Mouse (Mus musculus) layer of hippocampus, adult 9-10 months (tissue): Measurements from ENCODE around the gene Gm20517.
"Not testable (repeated sequence)": the region's sequence is repeated elsewhere in the genome, so short reads cannot be mapped to it uniquely, and the experiment has no call there.

ENCODE experiments used
- DNase-seq: peaks from one replicate; pipeline ENCODE4 v3.0.0; 2022; ENCODE audit warnings: low spot score

Gm20517 gene

DNA sequence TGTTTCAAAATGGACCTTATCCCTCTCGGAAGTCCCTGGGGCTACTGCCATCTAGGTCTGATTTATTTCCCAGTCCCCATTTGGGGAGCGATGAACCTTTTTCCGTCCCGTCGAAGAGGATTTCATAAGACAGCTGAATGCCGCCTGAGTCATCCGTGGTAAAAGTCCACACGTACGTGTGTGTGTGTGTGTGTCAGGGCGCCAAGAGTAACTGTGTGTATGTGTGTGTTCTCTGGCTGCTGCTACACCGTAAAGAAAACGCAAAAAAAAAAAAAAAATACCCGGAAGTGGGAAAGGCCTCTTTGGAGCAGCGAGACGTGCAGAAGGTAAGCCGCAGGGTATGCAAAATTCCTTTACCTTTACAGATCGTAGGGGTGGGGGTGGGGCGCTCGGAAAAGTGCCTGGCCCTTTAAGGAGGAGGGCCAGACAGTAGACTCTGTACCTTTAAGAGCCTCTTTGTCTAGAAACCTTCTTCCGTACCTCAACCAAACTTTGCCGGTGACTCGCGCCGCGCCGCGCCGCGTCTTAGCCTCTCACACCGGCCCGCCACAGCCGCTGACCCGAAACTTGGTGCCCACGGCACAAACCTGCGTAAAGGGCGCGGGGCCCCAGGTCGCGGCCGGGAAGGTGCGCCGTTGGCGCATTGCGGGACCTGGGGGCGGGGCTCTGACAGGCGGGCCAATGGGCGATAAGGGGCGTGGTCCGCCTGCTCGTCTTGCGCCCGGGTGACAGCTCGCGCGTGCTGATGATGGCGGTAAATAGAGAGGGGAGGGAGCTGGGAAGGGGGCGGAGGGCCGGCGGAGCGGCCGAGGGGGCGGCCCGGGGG lies 17.7 kb downstream of the Gm20517 start:
- peak; percentile 84 for DNase-seq

DNA sequence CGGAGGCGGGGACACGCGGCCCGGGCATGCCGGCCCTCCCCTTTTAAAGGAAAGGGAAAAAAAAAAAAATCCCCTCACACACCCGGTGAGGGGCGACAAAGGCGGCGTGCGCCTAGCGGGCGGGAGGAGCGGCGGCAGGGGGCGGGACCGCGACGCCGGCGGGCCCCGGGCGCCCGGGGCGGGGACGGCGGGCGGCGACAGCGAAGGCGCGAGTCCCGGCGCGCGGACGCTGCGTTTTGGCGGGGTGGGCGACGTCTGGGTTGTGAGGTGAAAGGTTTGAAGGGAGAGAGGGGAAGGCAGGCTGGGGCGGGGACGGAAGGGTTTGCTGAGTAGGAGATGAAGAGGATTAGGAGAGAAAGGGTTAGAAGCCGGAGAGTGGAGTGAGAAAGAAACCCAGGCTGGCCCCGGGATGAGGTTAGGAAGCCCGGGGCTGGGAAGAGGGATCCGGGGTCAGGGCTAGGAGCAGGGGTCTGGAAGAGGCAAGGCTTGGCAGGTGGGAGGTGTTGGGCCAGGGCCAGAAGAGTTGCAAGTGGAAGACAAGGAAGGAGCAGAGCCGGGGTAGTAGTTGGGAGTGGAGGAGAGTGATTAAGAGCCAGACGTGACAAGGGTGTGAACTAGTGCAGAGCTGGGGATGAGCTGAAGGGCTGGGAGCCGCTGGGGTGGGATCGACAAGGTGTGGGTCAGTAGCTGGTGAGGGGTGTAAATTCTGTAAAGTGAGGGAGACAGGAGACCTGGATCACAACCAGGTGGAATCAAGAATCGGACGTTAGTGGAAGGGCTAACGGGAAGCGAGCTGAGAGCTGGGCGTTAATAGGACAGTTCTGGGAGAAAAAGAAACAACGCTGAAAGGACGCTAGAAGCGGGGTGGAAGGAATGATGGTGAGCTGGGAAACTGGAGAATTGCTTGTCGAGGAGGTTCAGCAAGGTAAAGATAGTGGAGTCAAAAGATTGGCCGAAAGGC lies 18.6 kb downstream of the Gm20517 start:
- no peak for DNase-seq

DNA sequence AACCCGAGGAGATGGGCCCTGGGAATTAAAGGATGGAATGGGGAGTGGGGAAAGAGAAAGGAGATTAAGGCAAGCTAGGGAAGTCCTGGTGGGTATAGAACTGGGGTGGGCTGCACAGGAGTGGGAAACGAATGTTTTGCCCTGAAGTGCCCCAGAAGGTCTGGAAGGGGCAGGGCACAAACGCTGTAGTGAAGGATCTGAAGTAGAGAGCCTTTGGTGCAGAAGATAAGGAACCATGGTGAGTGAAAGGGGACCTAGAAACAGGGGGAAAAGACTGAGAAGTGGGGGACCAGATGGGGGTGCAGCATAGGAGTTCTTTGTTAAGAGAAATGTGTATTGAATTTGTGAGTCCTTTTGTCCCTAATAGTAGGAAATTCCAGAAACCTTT lies 19.3 kb downstream of the Gm20517 start, which contains the start of gene Usp49:
Gene Usp49 (plus strand): TSS at position 13 of the 388 bp plus-strand sequence.
- no peak for DNase-seq

DNA sequence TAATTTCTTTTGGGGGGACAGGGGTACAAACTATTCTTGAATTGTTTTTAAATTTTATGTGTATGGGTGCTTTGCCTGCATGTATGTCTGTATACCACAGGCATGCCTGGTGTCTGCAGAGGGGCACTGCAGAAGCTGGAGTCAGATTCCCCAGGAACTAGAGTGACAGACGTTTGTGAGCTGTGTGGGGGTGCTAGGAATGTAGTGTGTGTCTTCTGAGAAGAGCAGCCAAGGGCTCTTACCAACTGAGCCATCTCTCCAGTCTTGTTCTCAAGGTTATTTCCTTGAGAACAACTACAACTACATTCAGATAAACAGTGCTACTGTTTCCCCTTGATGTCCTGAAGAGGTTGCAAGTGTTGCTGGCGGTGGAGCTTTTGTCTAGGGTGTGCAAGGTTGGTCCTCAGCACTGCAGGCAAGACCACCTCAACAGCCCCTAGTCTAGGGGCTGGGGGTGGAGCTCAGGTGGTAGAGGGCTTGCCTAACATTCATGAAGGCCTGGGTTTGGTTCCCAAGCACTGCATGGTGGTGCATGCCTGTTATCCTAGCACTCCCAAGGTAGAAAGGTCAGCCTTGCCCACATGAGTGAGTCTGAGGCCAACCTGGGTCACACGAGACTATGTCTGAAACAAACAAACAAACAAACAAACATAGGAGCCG lies 20.9 kb downstream of the Gm20517 start:
- DNase-seq = no peak

DNA sequence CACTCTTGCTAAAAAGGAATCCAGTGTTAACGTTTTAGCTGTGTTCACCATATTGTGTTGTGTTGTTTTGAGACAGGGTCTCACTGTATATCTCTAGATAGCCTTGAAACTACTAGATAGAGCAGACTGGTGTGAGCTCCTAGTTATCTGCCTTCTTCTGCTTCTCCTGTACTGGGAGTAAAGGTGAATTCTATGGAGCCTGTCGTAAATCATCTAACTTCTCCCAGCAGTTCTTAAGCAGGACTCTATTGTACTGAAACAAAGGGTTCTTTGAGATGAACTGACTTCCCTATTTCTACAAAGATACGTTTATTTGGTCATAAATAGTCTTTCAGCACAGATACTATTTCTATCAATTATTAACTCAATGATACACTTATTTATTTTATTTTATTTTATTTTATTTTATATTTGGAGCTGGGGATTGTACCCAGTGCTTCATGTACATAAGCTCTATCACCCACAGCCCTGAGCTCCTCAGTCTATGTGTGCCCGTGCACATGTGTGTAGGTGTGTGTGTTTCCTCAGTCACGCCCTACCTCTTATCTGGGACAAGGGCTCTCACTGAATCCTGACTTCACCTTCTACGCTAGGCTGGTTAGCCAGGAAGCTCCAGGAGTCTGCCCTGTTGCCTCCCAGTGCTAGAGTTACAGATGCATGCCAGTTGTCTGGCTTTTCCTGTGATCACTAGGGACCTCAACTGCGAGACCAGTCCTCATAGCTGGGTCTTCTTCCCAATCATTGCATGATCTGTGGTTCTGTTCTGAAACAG lies 22.8 kb downstream of the Gm20517 start:
- no peak for DNase-seq

DNA sequence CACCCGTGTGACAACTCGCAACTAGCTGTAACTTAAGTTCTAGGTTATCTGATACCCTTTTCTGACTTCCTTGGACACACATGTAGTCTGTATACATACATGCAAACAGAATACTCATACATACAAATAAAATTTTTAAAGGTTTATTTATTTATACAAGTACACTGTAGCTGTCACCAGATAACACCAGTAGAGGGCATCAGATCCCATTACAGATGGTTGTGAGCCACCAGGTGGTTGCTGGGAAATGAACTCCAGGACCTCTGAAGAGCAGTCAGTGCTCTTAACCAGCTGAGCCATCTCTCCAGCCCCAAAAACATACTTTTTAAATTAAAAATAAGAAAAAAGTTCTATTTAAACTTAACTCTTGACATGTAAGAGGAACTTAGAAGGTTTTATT lies 31.6 kb downstream of the Gm20517 start:
- no peak for DNase-seq

DNA sequence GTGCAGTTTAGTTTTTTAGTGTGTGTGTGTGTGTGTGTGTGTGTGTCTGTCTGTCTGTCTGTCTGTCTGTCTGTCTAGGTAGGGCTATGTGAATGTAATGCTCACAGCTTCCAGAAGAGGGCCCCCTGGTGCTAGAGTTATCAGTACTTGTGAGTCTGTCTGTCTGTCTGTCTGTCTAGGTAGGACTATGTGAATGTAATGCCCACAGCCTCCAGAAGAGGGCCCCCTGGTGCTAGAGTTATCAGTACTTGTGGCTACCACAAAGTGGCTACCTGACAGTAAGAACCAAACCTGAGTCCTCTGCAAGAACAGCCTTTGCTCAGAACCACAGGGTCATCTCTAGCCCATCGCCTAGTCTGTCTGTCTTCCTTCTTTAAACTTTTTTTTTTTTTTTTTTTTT lies 35.3 kb downstream of the Gm20517 start:
- DNase-seq = peak; percentile 66

DNA sequence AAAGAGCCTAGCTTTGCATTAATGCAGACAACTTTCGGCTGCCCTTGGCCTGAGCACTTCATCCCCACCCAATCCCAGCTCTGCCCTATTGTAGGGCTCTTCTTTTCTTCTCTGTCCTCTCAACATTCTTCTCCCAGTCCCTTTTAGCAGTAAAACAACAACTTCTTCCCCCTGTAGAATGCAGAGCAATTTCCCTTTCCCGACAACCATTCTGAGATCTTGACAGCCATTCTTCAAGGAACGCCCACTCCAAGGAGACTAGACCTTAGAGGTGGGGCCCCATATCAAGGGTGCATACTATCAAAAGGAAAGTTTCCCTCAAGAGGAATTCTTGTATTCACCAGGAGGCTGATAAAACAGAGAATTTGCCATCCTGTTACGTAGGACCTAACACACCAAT lies 37.6 kb downstream of the Gm20517 start:
- DNase-seq = no peak

DNA sequence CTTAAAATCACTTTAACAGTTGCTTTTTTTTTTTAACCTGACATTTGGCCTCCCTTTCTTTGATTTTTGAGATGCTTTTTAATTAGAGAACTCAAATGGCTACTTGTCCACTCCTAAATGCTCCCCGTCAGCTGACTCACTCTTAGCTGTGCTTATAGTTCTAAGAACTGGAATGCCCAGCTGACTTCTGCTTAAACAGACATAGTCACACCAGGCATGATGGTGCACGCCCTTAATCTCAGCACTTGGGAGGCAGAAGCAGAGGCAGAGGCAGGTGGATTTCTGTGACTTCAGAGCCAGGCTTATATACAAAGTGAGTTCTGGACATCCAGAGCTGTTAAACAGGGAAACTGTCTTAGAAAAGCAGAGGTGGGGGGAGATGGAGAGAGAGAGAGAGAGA lies 40.6 kb downstream of the Gm20517 start:
- DNase-seq = no peak

DNA sequence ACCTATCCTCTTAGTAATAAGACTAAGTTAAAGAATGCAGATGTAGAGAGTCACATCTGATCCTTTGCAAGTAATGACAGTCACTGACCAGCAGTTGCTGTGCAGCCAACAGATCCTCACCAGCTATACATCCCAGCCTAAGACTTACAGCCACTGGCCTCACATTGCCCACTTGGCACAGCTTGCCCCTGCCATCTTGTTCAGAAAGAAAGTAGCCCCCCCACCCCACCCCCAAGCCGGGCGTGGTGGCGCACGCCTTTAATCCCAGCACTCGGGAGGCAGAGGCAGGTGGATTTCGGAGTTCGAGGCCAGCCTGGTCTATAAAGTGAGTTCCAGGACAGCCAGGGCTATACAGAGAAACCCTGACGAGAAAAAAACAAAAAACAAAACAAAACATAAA lies 43.0 kb downstream of the Gm20517 start:
- not testable (repeated sequence) for DNase-seq

DNA sequence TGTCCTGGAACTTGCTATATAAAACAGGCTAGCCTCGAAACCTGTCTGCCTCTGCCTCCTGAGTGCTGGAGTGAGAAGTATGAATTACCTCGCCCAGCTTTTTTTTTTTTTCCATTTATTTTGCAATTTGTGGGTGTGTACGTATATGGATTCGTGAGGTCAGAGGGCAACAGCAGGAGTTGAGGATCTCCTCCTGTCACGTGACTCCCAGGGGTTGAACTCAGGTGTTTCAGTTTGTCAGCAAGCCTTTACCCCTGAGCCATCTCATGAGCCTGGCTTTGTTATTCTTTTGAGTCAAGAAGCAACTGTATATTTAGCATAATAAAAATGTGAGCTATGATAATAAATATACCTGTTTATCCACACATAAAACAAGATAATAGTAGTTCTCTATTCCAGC lies 44.3 kb downstream of the Gm20517 start:
- no peak for DNase-seq

DNA sequence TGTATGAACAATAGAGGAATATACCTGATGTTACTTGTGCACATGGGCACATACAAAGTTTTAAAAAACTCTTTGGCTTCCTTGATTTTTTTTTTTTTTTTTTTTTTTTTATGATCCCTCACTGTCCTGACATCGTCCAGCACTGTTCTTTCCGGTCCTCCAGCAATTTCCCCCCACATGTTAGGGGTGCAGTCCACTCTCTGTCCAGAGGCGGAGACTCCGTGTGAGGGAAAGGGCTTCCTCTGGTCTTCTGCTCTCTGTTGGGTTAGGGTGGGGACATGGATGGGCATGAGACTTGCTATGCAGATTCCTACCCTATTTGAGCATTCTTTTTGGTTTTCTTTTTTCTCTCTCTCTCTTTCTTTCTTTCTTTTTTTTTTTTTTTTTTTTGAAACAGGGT lies 46.5 kb downstream of the Gm20517 start:
- DNase-seq = no peak

DNA sequence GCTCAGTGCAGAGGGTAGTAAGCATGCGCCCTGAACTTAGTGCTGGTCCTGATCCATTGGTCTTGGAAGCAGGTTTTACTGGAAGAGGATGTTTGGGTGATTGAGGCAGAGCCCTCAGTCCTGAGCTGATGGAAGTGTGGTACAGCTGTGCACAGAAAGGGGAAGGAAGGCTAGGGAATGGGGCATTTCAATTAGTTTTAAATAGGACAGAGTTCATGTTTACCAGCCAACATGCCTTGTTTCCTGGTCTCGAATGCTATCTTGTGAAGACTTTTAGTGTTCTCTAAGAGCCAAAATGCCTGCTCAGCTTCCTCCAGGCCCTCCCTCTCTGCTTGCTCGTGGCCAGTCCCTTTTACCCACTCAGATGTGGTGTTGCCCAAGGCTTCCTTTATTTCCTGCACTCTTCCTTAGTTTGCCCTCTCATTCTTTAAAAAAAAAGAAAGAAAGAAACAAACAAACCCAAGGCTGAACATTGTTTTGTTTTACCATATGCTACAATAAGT lies 47.4 kb downstream of the Gm20517 start:
- no peak for DNase-seq

DNA sequence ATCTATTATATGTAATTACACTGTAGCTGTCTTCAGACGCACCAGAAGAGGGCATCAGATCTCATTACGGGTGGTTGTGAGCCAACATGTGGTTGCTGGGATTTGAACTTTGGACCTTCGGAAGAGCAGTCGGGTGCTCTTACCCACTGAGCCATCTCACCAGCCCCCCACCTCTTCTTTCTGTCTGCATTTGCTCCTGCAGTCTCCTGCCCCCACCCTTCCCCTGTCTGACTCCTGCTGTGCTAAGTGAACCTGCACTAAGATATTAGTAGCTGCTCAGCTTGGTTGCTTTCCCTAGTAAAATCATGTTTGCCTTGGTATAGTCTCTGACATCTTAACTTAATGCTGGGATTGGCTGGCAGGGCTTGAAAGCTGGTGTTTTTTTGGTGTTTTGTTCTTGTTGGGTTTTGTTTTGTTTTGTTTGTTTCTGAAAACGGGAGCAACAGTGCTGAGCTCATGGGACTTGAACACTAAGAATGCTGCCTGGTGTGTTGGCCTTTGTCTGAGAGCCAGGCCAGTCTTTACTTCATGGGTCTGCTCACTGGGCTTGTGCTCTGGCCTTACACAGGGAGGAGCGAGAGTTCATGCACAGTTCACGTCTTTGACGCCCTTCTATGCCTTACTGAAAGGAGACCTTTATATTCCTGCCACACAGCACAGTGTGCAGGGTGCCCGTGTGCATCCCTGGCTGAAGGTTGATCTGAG lies 51.8 kb downstream of the Gm20517 start:
- DNase-seq = no peak

DNA sequence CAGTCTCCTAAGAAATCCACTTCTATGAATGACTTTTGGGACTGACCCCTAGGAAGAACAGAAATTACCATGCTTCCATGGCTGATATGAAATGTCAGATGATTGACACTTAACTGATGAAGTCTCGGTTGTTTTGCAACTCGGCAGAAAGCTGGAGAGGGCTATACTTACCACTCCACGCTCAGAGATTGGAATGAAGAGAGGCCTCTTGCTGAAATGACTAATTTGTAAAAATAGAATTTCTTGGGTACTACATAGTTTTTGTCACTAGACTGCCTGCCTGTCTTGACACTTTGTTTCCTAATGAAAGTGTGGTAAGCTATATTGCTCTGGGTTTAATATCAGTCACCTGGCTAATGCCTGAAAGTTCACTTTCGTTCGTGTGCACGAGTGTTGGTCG lies 53.1 kb downstream of the Gm20517 start:
- no peak for DNase-seq

DNA sequence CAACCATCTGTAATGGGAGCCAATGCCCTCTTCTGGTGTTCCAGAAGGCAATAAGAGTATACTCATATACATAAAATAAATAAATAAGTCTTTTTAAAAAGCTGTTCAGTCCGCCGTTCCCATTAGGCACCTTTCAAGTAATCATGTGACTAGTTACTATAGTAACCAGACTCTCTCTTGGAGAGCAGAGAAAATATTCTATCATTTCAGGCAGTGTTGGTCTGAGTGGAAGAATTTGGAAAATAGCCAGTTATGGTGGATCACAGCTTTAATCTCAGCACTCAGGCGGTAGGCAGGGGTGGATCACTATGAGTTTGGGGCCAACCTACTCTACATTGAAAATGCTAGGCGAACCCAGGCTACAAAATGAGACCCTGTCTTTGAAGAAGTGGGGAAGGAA lies 57.8 kb downstream of the Gm20517 start:
- DNase-seq = no peak

DNA sequence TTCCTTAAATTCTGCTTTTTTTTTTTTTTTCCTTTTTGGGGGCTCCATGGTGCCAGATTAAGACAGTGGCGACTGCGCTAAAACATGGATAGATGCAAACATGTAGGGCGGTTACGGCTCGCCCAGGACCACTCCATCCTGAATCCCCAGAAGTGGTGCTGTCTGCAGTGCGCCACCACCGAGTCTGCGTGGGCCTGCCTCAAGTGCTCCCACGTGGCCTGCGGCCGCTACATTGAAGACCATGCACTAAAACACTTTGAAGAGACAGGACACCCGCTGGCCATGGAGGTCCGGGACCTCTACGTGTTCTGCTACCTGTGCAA lies 60.6 kb downstream of the Gm20517 start:
- DNase-seq = no peak

DNA sequence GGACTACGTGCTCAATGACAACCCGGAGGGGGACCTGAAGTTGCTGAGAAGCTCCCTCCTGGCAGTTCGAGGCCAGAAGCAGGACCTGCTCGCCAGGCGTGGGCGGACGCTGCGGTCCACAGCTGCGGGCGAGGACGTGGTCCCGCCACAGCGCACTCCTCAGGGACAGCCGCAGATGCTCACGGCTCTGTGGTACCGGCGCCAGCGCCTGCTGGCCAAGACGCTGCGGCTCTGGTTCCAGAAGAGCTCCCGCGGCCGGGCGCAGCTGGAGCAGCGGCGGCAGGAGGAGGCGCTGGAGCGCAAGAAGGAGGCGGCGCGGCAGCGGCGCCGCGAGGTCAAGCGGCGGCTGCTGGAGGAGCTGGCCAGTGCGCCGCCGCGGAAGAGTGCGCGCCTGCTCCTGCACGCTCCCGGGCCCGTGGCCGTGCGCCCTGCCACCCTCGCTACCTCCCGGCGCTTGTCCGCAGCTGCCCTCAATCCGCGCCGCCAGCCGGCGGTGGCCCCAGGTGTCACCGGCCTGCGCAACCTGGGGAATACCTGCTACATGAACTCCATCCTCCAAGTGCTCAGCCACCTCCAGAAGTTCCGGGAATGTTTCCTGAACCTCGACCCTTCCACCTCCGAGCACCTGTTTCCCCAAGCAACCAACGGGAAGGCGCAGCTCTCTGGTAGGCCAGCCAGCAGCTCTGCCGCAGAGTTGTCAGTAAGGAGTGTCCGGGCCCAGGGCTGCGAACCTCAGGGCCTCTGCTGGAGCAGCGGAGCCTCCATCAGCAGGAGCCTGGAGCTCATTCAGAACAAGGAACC lies 61.1 kb downstream of the Gm20517 start:
- no peak for DNase-seq

DNA sequence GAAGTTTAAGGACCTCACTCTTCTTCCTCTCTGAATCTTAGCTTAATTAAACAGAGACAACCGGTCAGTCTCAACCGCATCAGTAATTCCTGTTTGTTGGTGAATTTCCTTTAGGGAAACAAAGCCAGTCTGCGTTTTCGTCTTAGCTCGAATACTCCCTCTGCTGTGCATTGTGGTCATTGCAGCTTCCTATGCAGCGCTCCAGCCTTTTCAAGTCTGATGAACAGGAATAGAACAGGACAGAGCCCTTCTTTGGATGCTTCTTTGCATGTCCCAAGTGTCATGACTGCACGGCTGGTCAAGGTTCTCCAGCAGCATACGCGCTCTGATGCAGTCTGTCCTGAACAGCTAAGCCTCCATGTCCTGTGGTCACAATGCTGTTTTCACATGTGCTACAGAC lies 65.2 kb downstream of the Gm20517 start:
- peak; percentile 70 for DNase-seq

DNA sequence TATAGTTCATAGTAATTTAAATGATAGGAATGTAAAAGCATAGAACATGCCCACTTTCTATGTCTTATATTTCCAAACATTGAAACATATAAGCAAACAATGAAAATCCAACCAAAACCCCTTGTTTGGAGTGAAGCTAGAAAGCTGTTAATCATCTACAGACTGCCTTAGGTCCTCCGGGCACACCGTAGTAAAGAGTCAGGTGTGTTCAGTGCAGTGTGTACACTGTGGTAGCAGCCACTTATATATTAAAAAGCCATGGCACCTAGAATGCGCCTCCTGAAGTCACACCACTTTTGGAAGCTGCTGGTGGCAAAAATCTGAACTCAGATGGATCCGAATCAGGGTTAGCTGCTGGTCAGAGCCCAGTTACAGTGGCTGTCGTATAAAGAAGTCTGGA lies 66.8 kb downstream of the Gm20517 start:
- DNase-seq = no peak
